Mouse (Mus musculus) liver, adult 2 months (tissue): ENCODE measurements around the gene Sh2d2a. TPM values are rescaled to one million over a fixed set of nuclear protein-coding genes. Genes with fewer than 3 reads are reported as not detected.

Source experiments
- DNase-seq: peaks from one replicate; pipeline ENCODE4 v3.0.0-alpha.2; 2011; ENCODE audit warnings: low read depth, low spot score; ENCODE audit errors: extremely low read depth
- H3K27ac ChIP-seq: fragments of 200-500 bp; replicated peaks from 2 replicates; pipeline ENCODE4 v1.5.1; 2012; ENCODE audit warnings: low read depth, mild to moderate bottlenecking, control low read depth, inconsistent platforms, low read length; ENCODE audit not compliant: insufficient read depth
- H3K27me3 ChIP-seq: fragments of 200-500 bp; 2 replicates; pipeline ENCODE4 v1.6.1; 2012; ENCODE audit warnings: mild to moderate bottlenecking, moderate library complexity, low read length, inconsistent platforms; ENCODE audit not compliant: control insufficient read depth, insufficient read depth
- H3K36me3 ChIP-seq: fragments of 200-500 bp; 2 replicates; pipeline ENCODE4 v1.6.1; 2012; ENCODE audit warnings: low read length, inconsistent platforms; ENCODE audit not compliant: control insufficient read depth, insufficient read depth
- H3K4me1 ChIP-seq: fragments of 200-500 bp; 2 replicates; pipeline ENCODE4 v1.6.1; 2011; ENCODE audit warnings: low read length; ENCODE audit not compliant: control insufficient read depth, insufficient read depth
- H3K4me3 ChIP-seq: fragments of 200-500 bp; 2 replicates; pipeline ENCODE4 v1.5.1; 2011; ENCODE audit warnings: low read depth, mild to moderate bottlenecking, control low read depth, low read length, moderate library complexity; ENCODE audit not compliant: insufficient read depth
- H3K79me2 ChIP-seq: fragments of 200-500 bp; 2 replicates; pipeline ENCODE4 v1.6.1; 2012; ENCODE audit warnings: inconsistent platforms, mild to moderate bottlenecking, low read length, moderate library complexity; ENCODE audit not compliant: control insufficient read depth, insufficient read depth
- H3K9ac ChIP-seq: fragments of 200-500 bp; 2 replicates; pipeline ENCODE4 v1.6.1; 2012; ENCODE audit warnings: low read depth, mild to moderate bottlenecking, control low read depth, inconsistent platforms, low read length
- CTCF ChIP-seq: fragments of 200-500 bp; IDR thresholded peaks from 2 replicates; pipeline ENCODE4 v1.5.1; 2011; ENCODE audit warnings: low read depth, low read length, control low read depth
- POLR2A ChIP-seq: fragments of 200-500 bp; IDR thresholded peaks from 2 replicates; pipeline ENCODE4 v1.6.1; 2011; ENCODE audit warnings: low read length, control low read depth; ENCODE audit not compliant: insufficient read depth; ENCODE audit errors: extremely low read depth
- WGBS: fragments of 180-500 bp; shearing (Covaris S2); methylation state at CpG from one replicate; pipeline ENCODE4 v1.1.7; 2018; 5-methylcytosine and 5-hydroxymethylcytosine counted together
- polyA plus RNA-seq: library from polyadenylated mRNA; depleted of rRNA; stranded (reverse); fragments of >200 nt; gene quantifications from 2 replicates; pipeline ENCODE4 v1.2.3, GENCODE M21; 2012
- total RNA-seq: library from RNA; depleted of rRNA; stranded (reverse); fragments of >200 nt; gene quantifications from 2 replicates; pipeline ENCODE4 v1.2.3, GENCODE M21; 2014

Gene Sh2d2a
- total and polyA plus RNA-seq, 2 experiments = 0.09 to 0.83 TPM

GRCm38 (mm10) chr3:87846186-87846585, 369 bp upstream of the Sh2d2a start:
- TF ChIP-seq POLR2A (no peak), CTCF (no peak)
- H3K79me2 ChIP-seq = no peaks in the 10 kb centered on the region
- no peak overlapping the region for H3K9ac ChIP-seq
- no peaks in the 10 kb centered on the region for H3K27me3 ChIP-seq
- no peaks in the 10 kb centered on the region for H3K36me3 ChIP-seq
- 78% methylated on average over 4 of the region's 4 CpGs for WGBS
- DNase-seq = no peak
- H3K27ac ChIP-seq = no peak overlapping the region
- no peak overlapping the region for H3K4me3 ChIP-seq
- H3K4me1 ChIP-seq = no peaks in the 10 kb centered on the region

- Histone ChIP-seq H3K27ac (no peak overlapping the region), H3K9ac (no peak overlapping the region), H3K79me2 (no peaks in the 10 kb centered on the region), H3K27me3 (no peaks in the 10 kb centered on the region), H3K4me1 (no peaks in the 10 kb centered on the region), H3K36me3 (no peaks in the 10 kb centered on the region), H3K4me3 (no peak overlapping the region)
- no peak for DNase-seq
- TF ChIP-seq CTCF = no peak
- TF ChIP-seq POLR2A = no peak
- 61% methylated on average over 5 of the region's 5 CpGs for WGBS
These were observed 1.1 kb downstream of the Sh2d2a start for GRCm38 (mm10) chr3:87847680-87848079.

GRCm38 (mm10) chr3:87849117-87849516, 2.6 kb downstream of the Sh2d2a start:
- 75% methylated on average over 14 of the region's 14 CpGs for WGBS
- Histone ChIP-seq H3K9ac (no peak overlapping the region), H3K79me2 (no peaks in the 10 kb centered on the region), H3K4me1 (no peaks in the 10 kb centered on the region), H3K27me3 (no peaks in the 10 kb centered on the region), H3K36me3 (no peaks in the 10 kb centered on the region), H3K27ac (no peak overlapping the region), H3K4me3 (no peak overlapping the region)
- DNase-seq = no peak
- no peak for TF ChIP-seq CTCF
- no peak for TF ChIP-seq POLR2A

- H3K79me2 ChIP-seq = no peaks in the 10 kb centered on the region
- peak; percentile 37 for DNase-seq
- H3K9ac ChIP-seq = no peak overlapping the region
- H3K27me3 ChIP-seq = no peaks in the 10 kb centered on the region
- H3K4me3 ChIP-seq = no peak overlapping the region
- H3K27ac ChIP-seq = peak overlapping the region; percentile 62
- no peak for TF ChIP-seq POLR2A
- TF ChIP-seq CTCF = no peak
- H3K4me1 ChIP-seq = peaks cover 8% of the 10 kb centered on the region
- 38% methylated on average over 7 of the region's 7 CpGs for WGBS
- H3K36me3 ChIP-seq = peaks cover 18% of the 10 kb centered on the region; the same call in 1 of the 2 replicates
These were observed 8.4 kb downstream of the Sh2d2a start for GRCm38 (mm10) chr3:87854795-87855568.

DNA sequence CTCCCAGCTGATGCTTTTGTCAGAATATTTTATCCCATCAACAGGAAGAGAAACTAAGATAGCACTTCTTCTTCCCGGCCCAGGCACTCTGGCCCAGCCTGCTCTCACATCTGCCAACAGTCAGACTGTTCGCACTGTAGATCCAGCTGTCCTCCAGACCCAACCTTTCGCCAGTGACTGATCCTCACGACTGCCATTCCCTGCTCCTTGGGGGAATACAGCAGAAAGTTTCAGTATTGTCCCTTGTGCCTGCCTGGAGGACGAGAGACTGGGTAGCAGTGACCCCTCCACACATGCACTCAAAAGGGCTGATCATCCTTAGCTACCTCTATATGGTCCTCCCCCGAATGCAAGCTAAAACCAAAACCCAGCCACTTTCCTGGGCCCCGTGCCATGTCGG, 9.4 kb downstream of the Sh2d2a start:
- H3K27me3 ChIP-seq = no peaks in the 10 kb centered on the region
- H3K79me2 ChIP-seq = no peaks in the 10 kb centered on the region
- 72% methylated on average over 8 of the region's 8 CpGs for WGBS
- H3K4me1 ChIP-seq = peaks cover 8% of the 10 kb centered on the region
- TF ChIP-seq CTCF = no peak
- no peak for TF ChIP-seq POLR2A
- no peak overlapping the region for H3K4me3 ChIP-seq
- peak overlapping the region; percentile 34; the same call in 1 of the 2 replicates for H3K27ac ChIP-seq
- no peak for DNase-seq
- H3K9ac ChIP-seq = no peak overlapping the region
- H3K36me3 ChIP-seq = peaks cover 20% of the 10 kb centered on the region; the same call in 1 of the 2 replicates

- no peak for DNase-seq
- Histone ChIP-seq H3K36me3 (peaks cover 34% of the 10 kb centered on the region), H3K4me1 (peaks cover 8% of the 10 kb centered on the region), H3K79me2 (no peaks in the 10 kb centered on the region), H3K27ac (no peak overlapping the region), H3K9ac (no peak overlapping the region), H3K4me3 (no peak overlapping the region), H3K27me3 (no peaks in the 10 kb centered on the region)
- TF ChIP-seq CTCF (no peak), POLR2A (no peak)
- WGBS = 94% methylated on average over 8 of the region's 8 CpGs
These were observed 11.1 kb downstream of the Sh2d2a start for GRCm38 (mm10) chr3:87857666-87858065.
